Mouse (Mus musculus) testis, postnatal 14 days (tissue): Measurements from ENCODE around the gene Cnksr3.

Source experiments
- DNase-seq: peaks from one replicate; pipeline ENCODE4 v3.0.0; 2021; ENCODE audit warnings: low spot score

Gene Cnksr3

GRCm38 (mm10) chr10:7211696-7212482 lies at the start of gene Cnksr3:
Gene Cnksr3 (minus strand): TSS chr10:7212237.
- peak; percentile 92 for DNase-seq

GRCm38 (mm10) chr10:7260166-7261108 lies 48.4 kb upstream of the Cnksr3 start:
- DNase-seq = peak; percentile 31

- DNase-seq = no peak
Observed at GRCm38 (mm10) chr10:7258607-7259006, 46.6 kb upstream of the Cnksr3 start.

GRCm38 (mm10) chr10:7250455-7250854 lies 38.4 kb upstream of the Cnksr3 start:
- DNase-seq = no peak

GRCm38 (mm10) chr10:7234601-7235000 lies 22.6 kb upstream of the Cnksr3 start:
- no peak for DNase-seq

GRCm38 (mm10) chr10:7217551-7218127 lies 5.6 kb upstream of the Cnksr3 start:
- DNase-seq = no peak

- DNase-seq = no peak
Observed at GRCm38 (mm10) chr10:7214718-7215117, 2.7 kb upstream of the Cnksr3 start.

- no peak for DNase-seq
Observed at GRCm38 (mm10) chr10:7213066-7213630, 1.1 kb upstream of the Cnksr3 start.

- no peak for DNase-seq
Observed at GRCm38 (mm10) chr10:7212537-7212936, 500 bp upstream of the Cnksr3 start.

- peak; percentile 56 for DNase-seq
Observed at GRCm38 (mm10) chr10:7210991-7211695, 894 bp downstream of the Cnksr3 start.

GRCm38 (mm10) chr10:7209691-7210455 lies 2.2 kb downstream of the Cnksr3 start:
- no peak for DNase-seq

- DNase-seq = no peak
Observed at GRCm38 (mm10) chr10:7208859-7209441, 3.1 kb downstream of the Cnksr3 start.

GRCm38 (mm10) chr10:7207301-7207700 lies 4.7 kb downstream of the Cnksr3 start:
- DNase-seq = no peak

GRCm38 (mm10) chr10:7206571-7206970 lies 5.5 kb downstream of the Cnksr3 start:
- DNase-seq = no peak

- no peak for DNase-seq
Observed at GRCm38 (mm10) chr10:7205576-7205975, 6.5 kb downstream of the Cnksr3 start.

- no peak for DNase-seq
Observed at GRCm38 (mm10) chr10:7204953-7205352, 7.1 kb downstream of the Cnksr3 start.

- no peak for DNase-seq
Observed at GRCm38 (mm10) chr10:7202576-7202975, 9.5 kb downstream of the Cnksr3 start.

GRCm38 (mm10) chr10:7200665-7201064 lies 11.4 kb downstream of the Cnksr3 start:
- no peak for DNase-seq

GRCm38 (mm10) chr10:7198201-7198600 lies 13.8 kb downstream of the Cnksr3 start:
- no peak for DNase-seq

GRCm38 (mm10) chr10:7197733-7198132 lies 14.3 kb downstream of the Cnksr3 start:
- DNase-seq = no peak
